Mouse (Mus musculus): ENCODE measurements around the gene Rpia.

GRCm38 (mm10) chr6:70810524-70810923 lies 18.5 kb upstream of the Rpia start:
- TF ChIP-seq CTCF (conservative IDR thresholded peaks at IDR 0.05; ENCODE audit: low read length) (no peak), POU5F1 (IDR thresholded peaks at IDR 0.05; ENCODE audit: borderline replicate concordance, low read length) (no peak), NANOG (IDR thresholded peaks at IDR 0.05; ENCODE audit: borderline replicate concordance, low read length) (no peak)
